Mouse (Mus musculus) left cerebral cortex, postnatal 36 days (tissue): Measurements from ENCODE around the gene Idnk. TPM values are rescaled to one million over a fixed set of nuclear protein-coding genes. Genes with fewer than 3 reads are reported as not detected.

Experiments used
- total RNA-seq, 2 experiments: library from RNA; stranded (reverse); gene quantifications; 2 replicates each; pipeline ENCODE4 v1.2.3; 2021

Gene Idnk
- total RNA-seq, 2 experiments from 2014 or later: 27.0 to 27.1 TPM

Other genes with a start within 250 kb of the Idnk start
- 100 to 1,000 TPM; 269 to 303 TPM for gene Spock1, start 249.3 kb upstream of the Idnk start, total RNA-seq
- gene Klhl3, start 44.1 kb upstream of the Idnk start, total RNA-seq: 10 to 100 TPM; 27.8 to 38.4 TPM
- gene Hnrnpa0, start 29.1 kb upstream of the Idnk start, total RNA-seq: 100 to 1,000 TPM; 118 to 134 TPM
- 100 to 1,000 TPM; 137 to 144 TPM for gene Ubqln1, start 58.0 kb downstream of the Idnk start, total RNA-seq
- gene Gkap1, start 118.0 kb downstream of the Idnk start, total RNA-seq: 10 to 100 TPM; 17.3 to 19.1 TPM
- 1 to 10 TPM; 2.7 to 3.2 TPM for gene Kif27, start 201.5 kb downstream of the Idnk start, total RNA-seq
- 1 to 10 TPM; 7.1 to 7.4 TPM for gene 2210016F16Rik, start 227.6 kb downstream of the Idnk start, total RNA-seq
- 10 to 100 TPM; 11.6 to 13.8 TPM for gene Rmi1, start 244.6 kb downstream of the Idnk start, total RNA-seq
- gene Hnrnpk, start 245.7 kb downstream of the Idnk start, total RNA-seq: 100 to 1,000 TPM; 576 to 584 TPM